Mouse (Mus musculus) testis, adult 2 months (tissue): ENCODE data around the gene Slmap.

Experiments used
- CTCF ChIP-seq: fragments of 200-500 bp; IDR thresholded peaks from 2 replicates; pipeline ENCODE4 v1.5.1; 2012; ENCODE audit warnings: low read depth, mild to moderate bottlenecking, inconsistent platforms, low read length, moderate library complexity; ENCODE audit not compliant: control insufficient read depth, insufficient read depth, insufficient replicate concordance
- POLR2A ChIP-seq: fragments of 200-500 bp; IDR thresholded peaks from 2 replicates; pipeline ENCODE4 v1.6.1; 2012; ENCODE audit warnings: low read depth, mild to moderate bottlenecking, inconsistent platforms, low read length, moderate library complexity; ENCODE audit not compliant: control insufficient read depth

- TF ChIP-seq CTCF (no peak), POLR2A (no peak)
Measured at GRCm38 (mm10) chr14:26476391-26476790, 58.3 kb downstream of the Slmap start.
